Mouse (Mus musculus): Measurements from ENCODE around the gene Sema6d. TPM values are rescaled to one million over a fixed set of nuclear protein-coding genes. Genes with fewer than 3 reads are reported as not detected.

The Sema6d gene
- total and polyA plus RNA-seq, 2 experiments from 2014 or later: 31.2 to 90.0 TPM

DNA sequence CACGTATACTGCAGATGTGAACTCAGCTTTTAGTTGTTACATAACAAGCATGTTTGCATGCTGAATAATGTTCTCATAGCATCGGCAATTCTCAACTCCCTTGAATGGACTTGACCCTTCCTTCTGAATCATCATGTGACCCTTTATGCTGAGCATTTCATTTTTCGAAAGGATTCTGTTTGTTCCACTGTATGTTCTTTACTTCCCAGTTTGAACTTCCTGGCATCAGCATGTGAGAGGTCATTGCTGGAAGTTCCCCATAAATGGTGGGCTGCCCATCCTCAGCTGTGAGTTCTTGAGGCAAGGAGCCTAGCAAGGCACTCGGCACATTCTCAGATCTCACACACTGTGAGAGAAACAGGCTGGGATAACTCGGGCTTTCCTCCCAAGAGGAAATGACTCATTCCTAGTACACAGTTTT lies 594.7 kb downstream of the Sema6d start:
- 76% methylated on average over 5 of the region's 5 CpGs for WGBS
- no peak for TF ChIP-seq CTCF (IDR thresholded peaks at IDR 0.05; ENCODE audit: low read depth)
- no peak overlapping the region for H3K27ac ChIP-seq
- H3K9ac ChIP-seq (replicated peaks; ENCODE audit: low read length): no peak overlapping the region
- no peaks in the 10 kb centered on the region for H3K27me3 ChIP-seq (ENCODE audit: insufficient read depth, low read length)
- no peak for DNase-seq (ENCODE audit: low spot score)
- H3K4me3 ChIP-seq (ENCODE audit: low read length): no peak overlapping the region
- no peak for ATAC-seq
- no peaks in the 10 kb centered on the region for H3K9me3 ChIP-seq (ENCODE audit: low read length)
- H3K4me1 ChIP-seq (ENCODE audit: insufficient read depth, low read length): no peaks in the 10 kb centered on the region
- no peak overlapping the region for H3K4me2 ChIP-seq (ENCODE audit: low read depth, low read length)
- H3K36me3 ChIP-seq (ENCODE audit: insufficient read depth, low read length): no peaks in the 10 kb centered on the region

GRCm38 (mm10) chr2:124690372-124690771 lies 600.6 kb downstream of the Sema6d start:
- ATAC-seq: no peak
- H3K9ac ChIP-seq (replicated peaks; ENCODE audit: low read length): no peak overlapping the region
- H3K4me2 ChIP-seq (ENCODE audit: low read depth, low read length): no peak overlapping the region
- no peaks in the 10 kb centered on the region for H3K27me3 ChIP-seq (ENCODE audit: insufficient read depth, low read length)
- no peak for TF ChIP-seq CTCF (IDR thresholded peaks at IDR 0.05; ENCODE audit: low read depth)
- no peak overlapping the region for H3K27ac ChIP-seq
- H3K9me3 ChIP-seq (ENCODE audit: low read length): peaks cover 2% of the 10 kb centered on the region; the same call in 1 of the 2 replicates
- DNase-seq (ENCODE audit: low spot score): no peak
- H3K4me1 ChIP-seq (ENCODE audit: insufficient read depth, low read length): no peaks in the 10 kb centered on the region
- no peaks in the 10 kb centered on the region for H3K36me3 ChIP-seq (ENCODE audit: insufficient read depth, low read length)
- 87% methylated on average over 1 of the region's 1 CpGs for WGBS
- H3K4me3 ChIP-seq (ENCODE audit: low read length): no peak overlapping the region

GRCm38 (mm10) chr2:124702621-124703020 lies 612.9 kb downstream of the Sema6d start:
- WGBS: 76% methylated on average over 10 of the region's 10 CpGs
- H3K9ac ChIP-seq (replicated peaks; ENCODE audit: low read length): no peak overlapping the region

DNA sequence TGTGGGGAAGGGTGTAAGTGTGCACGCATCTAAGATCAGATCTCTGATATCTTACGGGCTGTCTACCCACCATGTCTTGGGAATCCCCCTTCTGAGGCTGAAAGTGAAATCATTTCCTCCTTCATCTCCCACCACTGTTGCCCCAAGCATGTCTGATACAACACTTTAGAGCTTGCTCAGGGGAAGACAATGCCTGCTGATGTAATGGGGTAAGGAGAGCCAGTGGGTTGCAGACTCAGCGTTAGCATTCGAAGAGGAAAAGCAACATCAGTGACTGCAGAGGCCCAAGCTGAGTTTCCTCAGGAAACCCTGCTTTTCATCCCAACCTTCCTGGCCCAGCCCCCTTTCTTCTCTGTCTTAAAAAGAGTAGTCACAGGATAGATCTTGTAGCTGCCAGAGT lies 615.2 kb downstream of the Sema6d start:
- 66% methylated on average over 4 of the region's 4 CpGs for WGBS
- ATAC-seq: no peak

More at GRCm38 (mm10) chr2:124702621-124703020, 612.9 kb downstream of the Sema6d start:
- TF ChIP-seq CTCF (IDR thresholded peaks at IDR 0.05; ENCODE audit: low read depth): no peak
- DNase-seq (ENCODE audit: low spot score) (no peak), ATAC-seq (no peak)
- Histone ChIP-seq H3K9me3 (ENCODE audit: low read length) (no peaks in the 10 kb centered on the region), H3K4me3 (ENCODE audit: low read length) (no peak overlapping the region), H3K4me2 (ENCODE audit: low read depth, low read length) (no peak overlapping the region), H3K27ac (no peak overlapping the region), H3K36me3 (ENCODE audit: insufficient read depth, low read length) (no peaks in the 10 kb centered on the region), H3K4me1 (ENCODE audit: insufficient read depth, low read length) (no peaks in the 10 kb centered on the region), H3K27me3 (ENCODE audit: insufficient read depth, low read length) (no peaks in the 10 kb centered on the region)

GRCm38 (mm10) chr2:124705806-124706205 lies 616.0 kb downstream of the Sema6d start:
- WGBS: 52% methylated on average over 4 of the region's 4 CpGs
- TF ChIP-seq CTCF (IDR thresholded peaks at IDR 0.05; ENCODE audit: low read depth): no peak
- Histone ChIP-seq H3K4me2 (ENCODE audit: low read depth, low read length) (no peak overlapping the region), H3K9ac (replicated peaks; ENCODE audit: low read length) (no peak overlapping the region), H3K9me3 (ENCODE audit: low read length) (no peaks in the 10 kb centered on the region), H3K27me3 (ENCODE audit: insufficient read depth, low read length) (no peaks in the 10 kb centered on the region), H3K4me3 (ENCODE audit: low read length) (no peak overlapping the region), H3K4me1 (ENCODE audit: insufficient read depth, low read length) (no peaks in the 10 kb centered on the region), H3K27ac (no peak overlapping the region), H3K36me3 (ENCODE audit: insufficient read depth, low read length) (no peaks in the 10 kb centered on the region)
- no peak for ATAC-seq
- DNase-seq (ENCODE audit: low spot score): no peak

More for the DNA sequence above, 615.2 kb downstream of the Sema6d start:
- Histone ChIP-seq H3K36me3 (ENCODE audit: insufficient read depth, low read length) (no peaks in the 10 kb centered on the region), H3K9me3 (ENCODE audit: low read length) (no peaks in the 10 kb centered on the region), H3K27me3 (ENCODE audit: insufficient read depth, low read length) (no peaks in the 10 kb centered on the region), H3K27ac (no peak overlapping the region), H3K4me1 (ENCODE audit: insufficient read depth, low read length) (no peaks in the 10 kb centered on the region), H3K9ac (replicated peaks; ENCODE audit: low read length) (no peak overlapping the region), H3K4me2 (ENCODE audit: low read depth, low read length) (no peak overlapping the region), H3K4me3 (ENCODE audit: low read length) (no peak overlapping the region)
- no peak for DNase-seq (ENCODE audit: low spot score)
- TF ChIP-seq CTCF (IDR thresholded peaks at IDR 0.05; ENCODE audit: low read depth): no peak

GRCm38 (mm10) chr2:124706896-124707295 lies 617.1 kb downstream of the Sema6d start:
- Histone ChIP-seq H3K36me3 (ENCODE audit: insufficient read depth, low read length) (no peaks in the 10 kb centered on the region), H3K4me2 (ENCODE audit: low read depth, low read length) (no peak overlapping the region), H3K9ac (replicated peaks; ENCODE audit: low read length) (no peak overlapping the region), H3K9me3 (ENCODE audit: low read length) (no peaks in the 10 kb centered on the region), H3K4me3 (ENCODE audit: low read length) (no peak overlapping the region), H3K27me3 (ENCODE audit: insufficient read depth, low read length) (no peaks in the 10 kb centered on the region), H3K27ac (no peak overlapping the region), H3K4me1 (ENCODE audit: insufficient read depth, low read length) (no peaks in the 10 kb centered on the region)
- no peak for TF ChIP-seq CTCF (IDR thresholded peaks at IDR 0.05; ENCODE audit: low read depth)
- ATAC-seq: no peak
- 34% methylated on average over 7 of the region's 7 CpGs for whole genome bisulfite sequencing
- DNase-seq (ENCODE audit: low spot score): no peak

Data from hindbrain, postnatal 0 days (tissue).